Mouse (Mus musculus) frontal cortex, postnatal 36 days (tissue): Measurements from ENCODE around the gene Ccdc85c.
A peak's percentile ranks its signal among the peaks of the same experiment; 100 is the strongest.

Experiments used
- DNase-seq, 2 experiments: peaks; one replicate each; pipeline ENCODE4 v3.0.0; 2022; ENCODE audit warnings: low spot score in 2 of 2

Gene Ccdc85c

GRCm38 (mm10) chr12:108240401-108240890, 34.8 kb downstream of the Ccdc85c start:
- DNase-seq: no peak

GRCm38 (mm10) chr12:108239441-108239840, 35.8 kb downstream of the Ccdc85c start:
- DNase-seq: peak; percentile 58 to 83

GRCm38 (mm10) chr12:108238395-108239035, 36.7 kb downstream of the Ccdc85c start:
- no peak for DNase-seq

- DNase-seq: no peak
Measured at GRCm38 (mm10) chr12:108237300-108238006, 37.8 kb downstream of the Ccdc85c start.

- DNase-seq: no peak
Measured at GRCm38 (mm10) chr12:108235976-108236555, 39.2 kb downstream of the Ccdc85c start.

- no peak for DNase-seq
Measured at GRCm38 (mm10) chr12:108234832-108235602, 40.2 kb downstream of the Ccdc85c start.

- no peak for DNase-seq
Measured at GRCm38 (mm10) chr12:108233736-108234135, 41.5 kb downstream of the Ccdc85c start.

- DNase-seq: no peak
Measured at GRCm38 (mm10) chr12:108231901-108232300, 43.3 kb downstream of the Ccdc85c start.

GRCm38 (mm10) chr12:108230821-108231794, 44.1 kb downstream of the Ccdc85c start:
- DNase-seq: no peak

GRCm38 (mm10) chr12:108230077-108230476, 45.1 kb downstream of the Ccdc85c start:
- DNase-seq: no peak

- no peak for DNase-seq
Measured at GRCm38 (mm10) chr12:108227527-108227926, 47.7 kb downstream of the Ccdc85c start.

GRCm38 (mm10) chr12:108226941-108227340, 48.3 kb downstream of the Ccdc85c start:
- no peak for DNase-seq

GRCm38 (mm10) chr12:108226216-108226615, 49.0 kb downstream of the Ccdc85c start:
- DNase-seq: no peak

GRCm38 (mm10) chr12:108225781-108226180, 49.4 kb downstream of the Ccdc85c start:
- no peak for DNase-seq

GRCm38 (mm10) chr12:108223357-108223756, 51.9 kb downstream of the Ccdc85c start:
- no peak for DNase-seq

GRCm38 (mm10) chr12:108221712-108222111, 53.5 kb downstream of the Ccdc85c start:
- DNase-seq: no peak

GRCm38 (mm10) chr12:108221206-108221605, 54.0 kb downstream of the Ccdc85c start:
- no peak for DNase-seq

- DNase-seq: no peak
Measured at GRCm38 (mm10) chr12:108220621-108221020, 54.6 kb downstream of the Ccdc85c start.

- DNase-seq: no peak
Measured at GRCm38 (mm10) chr12:108219825-108220616, 55.2 kb downstream of the Ccdc85c start.

- peak in 1 of 2 experiments; percentile 36 for DNase-seq
Measured at GRCm38 (mm10) chr12:108219163-108219562, 56.1 kb downstream of the Ccdc85c start.
